Mouse (Mus musculus) CD4-positive, CD25-positive, alpha-beta regulatory T cell, adult 9 weeks (primary cell): ENCODE measurements around the gene Rsad2. TPM values are rescaled to one million over a fixed set of nuclear protein-coding genes. Genes with fewer than 3 reads are reported as not detected.

Experiments used
- polyA plus RNA-seq: library from polyadenylated mRNA; unstranded; fragments of 100-300 nt; shearing (Covaris generic); gene quantifications from one replicate; pipeline ENCODE4 v1.2.1, GENCODE M21; 2017

Gene Rsad2
- 7.6 TPM for polyA plus RNA-seq

GRCm38 (mm10) chr12:26456028-26456698 lies at the start of gene Rsad2:
Rsad2 (minus strand) TSS chr12:26456452.

GRCm38 (mm10) chr12:26469098-26470041 lies 13.1 kb upstream of the Rsad2 start, which contains the start of gene Cmpk2:
Cmpk2 (plus strand) TSS chr12:26469204.

DNA sequence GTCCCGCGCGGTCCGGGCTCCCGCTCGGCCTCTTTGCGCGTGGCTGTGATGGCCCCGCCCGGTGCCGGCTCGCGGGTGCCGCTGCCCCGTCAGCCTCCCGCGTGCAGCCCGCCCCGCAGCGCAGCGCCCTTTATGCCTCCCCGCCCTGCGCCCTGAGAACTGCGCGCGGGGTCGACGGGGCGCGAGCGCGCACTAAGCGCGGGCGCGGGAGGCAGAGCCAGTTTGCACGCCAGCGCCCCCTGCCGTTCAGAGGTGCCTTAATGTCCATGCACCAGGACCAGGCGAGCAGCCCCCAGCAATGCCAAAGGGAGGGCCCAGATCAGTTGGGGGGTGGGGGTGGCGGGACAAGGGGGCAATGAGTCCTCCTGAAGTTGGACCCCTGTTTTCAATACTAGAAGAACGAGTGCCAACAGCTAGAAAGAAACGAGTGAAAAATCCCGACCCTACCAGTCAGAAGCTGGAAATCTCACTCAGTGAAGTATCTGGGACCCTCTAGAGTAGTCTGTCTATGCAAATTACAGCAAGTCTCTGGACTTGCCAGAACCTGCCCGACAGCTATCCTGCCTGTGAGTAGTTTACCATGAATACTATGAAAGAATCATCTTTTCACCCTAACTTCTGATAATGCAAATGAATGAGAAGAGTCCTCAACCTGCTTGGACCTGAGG lies 41.0 kb downstream of the Rsad2 start, which contains the start of gene Rnf144a:
Gene Rnf144a (minus strand): TSS at position 151 of the 668 bp plus-strand sequence.

Other genes with a start within 250 kb of the Rsad2 start
- gene Rnf144a, start 41.2 kb downstream of the Rsad2 start, polyA plus RNA-seq = 6.5 TPM
- gene Cmpk2, start 12.8 kb upstream of the Rsad2 start, polyA plus RNA-seq = 7.1 TPM